Mouse (Mus musculus): ENCODE results near the gene Best3.
"Not testable (repeated sequence)": the region's sequence is repeated elsewhere in the genome, so short reads cannot be mapped to it uniquely, and the experiment has no call there.

Best3 gene

DNA sequence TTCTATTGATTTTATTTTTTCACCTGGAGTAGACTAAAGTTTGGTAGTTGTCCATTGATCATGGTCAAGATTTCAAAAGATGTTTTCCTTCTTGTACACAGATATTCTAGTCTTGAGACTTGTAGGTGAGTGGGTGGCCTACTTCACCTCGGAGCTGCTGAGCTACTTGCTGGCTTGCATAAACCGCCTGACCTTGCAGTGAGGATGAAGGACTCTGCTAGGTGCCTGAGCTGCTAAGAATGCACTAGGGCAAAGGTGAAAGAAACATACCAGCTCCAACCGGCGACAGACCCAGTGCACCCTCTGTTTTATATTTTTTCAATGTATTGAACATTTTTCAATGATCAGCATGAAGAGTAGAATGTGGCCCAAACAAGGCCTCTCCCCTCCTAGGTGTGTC lies 5.8 kb upstream of the Best3 start:
- DNase-seq: no peak

DNA sequence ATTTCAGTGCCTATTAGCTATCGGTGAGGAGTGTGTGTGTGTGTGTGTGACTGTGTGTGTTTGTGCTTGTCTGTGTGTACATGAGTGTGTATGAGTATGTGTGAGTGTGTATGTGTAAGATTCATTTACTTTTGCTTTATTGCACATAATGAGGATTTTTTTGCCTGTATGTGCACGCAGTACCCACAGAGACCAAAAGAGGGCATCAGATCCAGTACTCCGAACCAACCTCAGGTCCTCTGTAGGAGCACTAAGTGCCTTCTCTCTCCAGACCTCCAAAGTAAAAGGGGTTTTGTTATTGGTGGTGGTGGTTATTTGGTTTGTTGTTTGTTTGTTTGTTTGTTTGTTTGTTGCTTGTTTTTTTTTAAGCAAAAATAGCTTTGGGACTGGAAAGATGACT lies 5.2 kb upstream of the Best3 start:
- peak; percentile 64 for DNase-seq

DNA sequence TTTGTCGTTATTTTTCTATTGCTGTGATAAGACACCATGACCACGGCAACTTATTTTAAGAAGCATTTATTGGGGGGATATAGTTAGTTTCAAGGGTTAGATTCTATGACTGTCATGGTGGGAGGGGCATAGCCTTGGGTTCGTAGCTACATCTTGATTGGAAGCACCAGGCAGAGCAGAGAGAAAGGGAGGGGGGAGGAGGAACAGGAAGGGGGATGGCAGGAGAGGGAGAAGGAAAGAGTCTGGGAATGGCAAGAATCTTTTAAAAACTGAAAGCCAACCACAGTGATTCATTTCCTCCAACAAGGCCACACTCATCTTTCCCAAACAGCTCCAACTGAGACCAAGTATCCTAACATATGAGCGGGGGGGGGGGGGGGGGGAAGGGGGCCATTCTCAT lies 3.6 kb upstream of the Best3 start:
- no peak for DNase-seq

DNA sequence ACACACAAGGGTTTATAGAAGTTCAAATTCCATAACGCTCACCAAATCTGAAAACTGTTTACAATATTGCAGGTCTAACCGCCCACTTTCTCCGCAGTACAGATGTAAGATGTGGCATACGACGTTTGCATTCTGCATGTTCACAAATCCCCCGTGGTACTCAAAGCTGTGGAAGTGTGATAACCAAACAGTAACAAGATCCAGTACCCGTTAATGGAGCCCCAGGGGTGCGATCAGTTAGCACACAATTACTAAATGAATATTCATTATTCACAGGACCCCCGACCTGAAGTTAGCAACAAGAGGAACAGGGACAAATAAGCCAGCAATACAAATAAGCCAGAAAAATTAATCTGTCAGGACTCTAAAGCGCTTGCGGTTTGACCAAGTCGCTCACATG lies 1.3 kb upstream of the Best3 start:
- DNase-seq: no peak

GRCm38 (mm10) chr10:116993971-116994370 lies 7.9 kb downstream of the Best3 start:
- DNase-seq: peak; percentile 21

GRCm38 (mm10) chr10:116995162-116995561 lies 9.0 kb downstream of the Best3 start:
- DNase-seq: no peak

DNA sequence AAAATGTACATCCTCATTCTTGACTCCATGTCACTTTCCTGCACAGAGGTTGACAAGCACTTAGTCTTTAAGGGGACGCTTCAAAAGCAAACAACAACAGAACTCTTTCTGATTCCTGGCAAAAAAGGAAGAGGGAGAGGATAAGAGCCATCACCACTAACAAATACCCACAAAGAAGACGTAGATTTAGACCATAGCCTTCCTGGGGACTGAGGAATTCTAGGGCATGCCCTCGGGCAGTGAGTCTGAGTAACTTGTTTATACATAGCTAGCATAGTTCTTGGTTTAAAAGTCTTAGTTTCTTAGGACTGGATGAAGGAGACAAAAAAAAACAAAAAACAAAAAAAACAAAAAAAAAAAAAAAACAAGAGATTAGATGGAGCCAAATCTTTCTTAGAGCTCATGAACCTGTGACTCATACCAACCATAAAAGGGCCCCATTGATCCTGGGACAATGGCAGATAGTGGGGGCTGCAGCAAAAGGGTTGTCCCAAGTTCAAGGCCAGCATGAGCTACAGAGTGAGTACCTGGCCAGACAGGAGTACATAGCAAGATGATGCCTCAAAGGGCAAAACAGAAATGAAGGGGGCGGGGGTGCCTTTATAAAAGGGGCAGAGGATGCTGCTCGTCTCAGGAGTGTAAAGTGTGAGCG lies 9.6 kb downstream of the Best3 start:
- peak; percentile 18 for DNase-seq

DNA sequence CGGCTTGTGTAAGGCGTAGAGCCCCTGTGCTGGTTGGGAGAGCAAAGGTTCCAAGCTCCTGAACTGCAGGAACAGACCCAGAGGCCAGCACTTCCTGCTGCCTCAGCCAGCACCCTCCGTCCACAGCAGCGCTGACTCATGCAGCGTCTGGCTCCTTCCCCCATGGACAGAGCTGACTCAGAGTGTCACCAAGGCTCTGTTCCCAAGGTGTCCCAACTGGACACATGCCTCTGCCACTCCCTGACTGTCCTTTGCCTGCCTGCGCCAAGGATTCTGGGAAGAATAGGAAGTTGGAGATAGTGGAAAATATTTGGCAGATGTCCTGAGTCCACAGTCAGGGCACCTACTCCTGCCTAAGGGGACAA lies 10.1 kb downstream of the Best3 start:
- peak; percentile 78 for DNase-seq

- DNase-seq: no peak
Observed at GRCm38 (mm10) chr10:116998716-116999455, 12.8 kb downstream of the Best3 start.

- no peak for DNase-seq
Observed at GRCm38 (mm10) chr10:117000975-117001374, 14.9 kb downstream of the Best3 start.

- DNase-seq: no peak
Observed at GRCm38 (mm10) chr10:117004695-117005094, 18.6 kb downstream of the Best3 start.

DNA sequence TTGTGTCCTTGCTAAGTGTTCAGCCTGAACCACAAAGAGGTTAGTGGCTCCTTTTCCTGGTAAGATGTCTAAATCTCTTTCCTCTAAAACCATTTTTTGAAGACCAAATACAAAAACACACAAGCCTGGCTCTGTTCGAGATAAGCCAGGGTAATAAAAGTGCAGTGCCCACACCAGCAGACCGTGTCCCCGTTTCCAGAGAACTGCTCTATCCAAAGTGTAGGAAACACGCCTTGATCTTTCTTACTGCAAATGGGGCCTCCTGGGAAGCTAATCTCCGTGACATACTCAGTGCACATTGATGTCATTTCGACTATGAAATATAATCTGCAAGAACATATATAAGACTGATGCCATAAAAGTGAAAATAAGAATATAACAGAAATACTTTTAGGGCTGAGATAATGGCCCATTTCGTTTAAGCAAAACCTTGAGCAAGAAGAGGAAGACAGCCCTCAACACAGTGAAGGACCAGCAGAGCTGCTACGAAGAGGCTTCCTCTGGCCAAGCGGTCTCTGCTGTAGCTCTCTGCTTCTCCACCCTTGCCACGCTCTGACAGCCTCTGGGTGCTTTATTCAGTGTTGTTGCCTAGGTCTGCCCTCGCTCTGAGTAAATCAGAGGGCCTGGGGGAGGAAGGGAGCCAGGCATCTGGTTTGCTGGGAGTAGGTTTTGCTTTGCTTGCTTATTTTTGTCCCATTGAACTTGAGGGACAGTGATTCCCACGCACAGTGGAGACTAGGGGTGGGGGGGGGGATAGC lies 19.8 kb downstream of the Best3 start:
- DNase-seq: no peak

DNA sequence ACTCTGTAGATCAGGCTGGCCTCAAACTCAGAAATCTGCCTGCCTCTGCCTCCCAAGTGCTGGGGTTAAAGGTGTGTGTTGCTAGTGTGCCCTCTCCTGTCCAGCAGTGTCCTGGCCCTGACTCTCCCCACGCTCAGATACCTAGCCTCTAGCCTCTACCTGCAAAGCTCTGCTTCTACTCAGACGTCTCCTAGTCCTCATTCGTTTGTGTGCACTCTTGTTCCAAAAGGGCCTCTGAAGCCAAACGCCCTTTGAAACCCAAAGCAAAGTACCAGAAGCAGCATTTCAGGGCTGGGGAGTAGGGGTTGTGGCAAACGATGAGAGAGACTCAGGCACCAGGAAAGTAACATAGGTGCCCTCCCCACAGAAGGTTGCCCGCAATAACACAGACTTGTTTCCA lies 23.6 kb downstream of the Best3 start:
- no peak for DNase-seq

DNA sequence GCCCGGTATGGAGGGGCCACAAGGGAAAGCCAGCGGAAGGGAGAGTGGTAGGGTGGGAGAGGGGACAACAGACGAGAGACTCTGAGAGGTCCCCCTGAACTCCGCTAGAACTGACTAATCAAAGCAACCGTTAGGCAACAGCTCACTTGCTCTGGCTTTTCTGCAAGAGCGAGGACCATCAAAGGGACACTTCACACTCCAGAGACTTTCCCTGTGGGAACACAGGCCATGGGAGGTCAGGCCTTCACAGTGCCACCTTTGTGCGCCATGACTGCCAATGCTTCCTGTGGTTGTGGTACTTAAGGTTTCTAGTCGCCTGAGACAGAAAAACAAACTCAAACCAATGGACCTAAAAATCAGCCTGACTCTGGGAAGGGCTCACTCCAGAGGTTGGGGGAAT lies 24.9 kb downstream of the Best3 start:
- DNase-seq: no peak

GRCm38 (mm10) chr10:117013689-117014390 lies 27.7 kb downstream of the Best3 start:
- DNase-seq: no peak

DNA sequence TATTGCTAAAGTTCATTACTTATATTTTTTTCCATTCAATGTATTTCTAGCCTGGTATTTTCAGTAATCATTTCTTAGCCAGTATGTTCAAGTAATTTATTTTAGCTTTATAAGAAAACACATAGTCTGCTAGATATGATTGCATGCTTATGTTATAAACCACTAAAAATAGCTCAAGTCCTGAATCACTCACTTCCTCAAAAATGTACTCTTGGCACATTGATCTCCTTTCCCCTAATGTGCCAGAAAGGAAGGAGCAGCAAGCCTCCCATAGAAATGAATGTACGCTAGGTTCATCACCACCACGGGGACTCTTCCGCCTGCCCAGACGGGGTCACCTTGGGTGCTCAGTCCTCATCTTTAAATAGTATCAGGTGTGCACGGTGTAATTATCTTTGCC lies 28.5 kb downstream of the Best3 start:
- no peak for DNase-seq

- no peak for DNase-seq
Observed at GRCm38 (mm10) chr10:117018281-117018840, 32.2 kb downstream of the Best3 start.

DNA sequence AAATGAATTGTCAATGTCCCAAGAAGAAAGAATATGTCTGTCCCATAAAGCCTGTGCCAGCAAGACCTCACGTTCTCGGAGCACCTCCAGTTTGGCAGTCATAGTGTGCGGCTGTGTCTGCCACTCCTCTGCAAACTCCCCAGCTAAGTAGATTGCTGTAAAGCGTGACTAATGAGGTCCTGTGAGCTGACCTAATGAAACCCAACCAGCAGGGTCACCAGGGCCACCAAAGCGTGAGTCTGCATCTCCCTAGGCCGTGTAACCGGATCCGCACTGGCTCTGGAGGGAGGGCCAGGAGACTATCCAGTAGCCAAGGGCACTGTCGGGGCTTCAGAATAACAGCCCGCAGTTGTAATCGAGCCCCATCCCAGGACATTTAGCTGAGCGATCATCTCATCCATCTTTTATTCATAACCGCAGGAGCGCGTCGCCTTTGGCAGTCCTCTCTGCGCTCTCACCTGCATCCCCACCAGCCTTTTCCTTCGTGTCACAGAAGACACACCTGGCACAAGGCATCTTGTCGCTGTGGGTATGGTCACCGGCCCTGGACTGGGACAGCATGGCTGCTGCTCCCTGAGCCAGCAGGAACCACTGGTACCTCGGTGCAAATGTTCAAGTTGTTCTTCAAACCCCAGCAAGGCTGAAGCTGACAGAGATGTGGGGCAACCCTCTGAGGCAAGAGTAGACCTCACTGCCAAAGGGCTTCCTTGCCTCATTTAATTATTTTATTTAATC lies 35.1 kb downstream of the Best3 start:
- no peak for DNase-seq

GRCm38 (mm10) chr10:117023693-117024092 lies 37.6 kb downstream of the Best3 start:
- no peak for DNase-seq

- not testable (repeated sequence) for DNase-seq
Observed at GRCm38 (mm10) chr10:117025776-117026175, 39.7 kb downstream of the Best3 start.

DNA sequence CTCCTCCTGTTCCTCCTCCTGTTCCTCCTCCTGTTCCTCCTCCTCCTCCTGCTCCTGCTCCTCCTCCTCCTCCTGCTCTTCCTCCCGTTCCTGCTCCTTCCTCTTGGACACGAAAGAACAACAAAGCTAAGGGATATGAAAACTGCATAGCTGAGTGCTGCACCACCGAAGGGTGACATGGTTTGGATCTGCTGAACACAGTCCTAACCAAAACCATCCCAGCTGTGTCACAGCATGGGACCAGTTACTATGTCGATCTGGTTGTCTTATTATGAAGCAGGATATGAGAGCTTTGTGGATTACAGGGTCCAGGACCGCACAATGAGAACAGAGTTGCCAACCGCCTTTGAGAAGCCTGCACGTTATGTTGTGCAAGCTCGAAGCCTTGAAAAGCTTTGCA lies 40.1 kb downstream of the Best3 start:
- no peak for DNase-seq

DNA sequence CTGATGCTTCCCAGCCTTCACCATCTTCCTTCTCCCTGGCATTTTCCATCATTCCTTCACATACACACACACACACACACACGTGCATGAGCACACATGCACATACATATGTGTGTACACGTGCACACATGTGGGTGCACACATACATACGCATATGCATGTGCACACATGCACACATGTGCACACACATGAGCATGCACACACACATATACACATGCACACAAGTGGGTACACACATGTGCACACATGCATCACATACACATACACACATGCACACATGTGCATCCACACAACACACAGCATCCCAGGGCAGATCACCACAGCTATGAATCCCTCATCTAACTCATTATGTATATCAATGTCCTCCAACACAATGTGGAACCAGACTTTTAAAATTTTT lies 45.0 kb downstream of the Best3 start:
- DNase-seq: no peak

Data from lung, postnatal 36 days (tissue).